Mouse (Mus musculus): ENCODE results near the gene Gfi1b.

Gene Gfi1b

DNA sequence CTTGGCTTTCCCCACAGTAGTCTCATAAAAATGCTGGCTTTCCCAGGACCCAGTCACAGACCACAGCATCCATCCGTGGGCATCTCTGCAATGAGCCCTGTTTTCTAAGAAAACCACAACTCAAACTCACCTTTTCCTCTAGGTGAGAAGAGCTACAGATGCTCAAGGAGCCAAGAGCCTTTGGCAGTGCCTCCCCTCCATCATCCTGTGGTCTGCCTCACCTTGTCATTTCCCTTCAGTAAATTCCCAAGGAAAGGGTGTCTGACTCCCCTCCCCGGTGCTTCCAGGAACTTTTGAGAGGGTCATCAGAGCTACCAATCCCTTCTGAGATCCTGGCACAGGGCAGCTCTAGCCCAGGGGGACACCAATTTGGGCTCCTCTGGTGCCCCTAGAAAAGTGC is 671 bp downstream of the Gfi1b start:
- DNase-seq: no peak

GRCm38 (mm10) chr2:28620522-28620921 is 1.3 kb downstream of the Gfi1b start:
- no peak for DNase-seq

DNA sequence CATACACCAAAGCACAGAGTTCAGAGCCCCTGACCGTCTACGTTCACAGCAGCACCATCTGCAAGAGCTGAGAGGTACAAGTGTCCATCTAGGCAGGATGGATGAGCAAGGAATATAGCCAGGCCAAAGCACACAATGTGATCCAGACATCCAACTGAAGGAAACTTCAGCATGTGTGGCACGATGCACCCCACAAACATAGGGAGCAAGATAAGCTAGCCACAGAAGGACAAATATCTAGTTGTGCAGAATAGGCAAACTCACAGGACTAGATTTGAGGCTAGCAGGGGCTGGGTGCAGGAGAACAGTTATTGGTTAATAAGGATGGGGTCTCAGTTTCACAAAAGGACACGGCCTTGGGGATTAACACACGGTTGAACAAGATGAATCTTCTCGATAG is 2.4 kb downstream of the Gfi1b start:
- DNase-seq: no peak

DNA sequence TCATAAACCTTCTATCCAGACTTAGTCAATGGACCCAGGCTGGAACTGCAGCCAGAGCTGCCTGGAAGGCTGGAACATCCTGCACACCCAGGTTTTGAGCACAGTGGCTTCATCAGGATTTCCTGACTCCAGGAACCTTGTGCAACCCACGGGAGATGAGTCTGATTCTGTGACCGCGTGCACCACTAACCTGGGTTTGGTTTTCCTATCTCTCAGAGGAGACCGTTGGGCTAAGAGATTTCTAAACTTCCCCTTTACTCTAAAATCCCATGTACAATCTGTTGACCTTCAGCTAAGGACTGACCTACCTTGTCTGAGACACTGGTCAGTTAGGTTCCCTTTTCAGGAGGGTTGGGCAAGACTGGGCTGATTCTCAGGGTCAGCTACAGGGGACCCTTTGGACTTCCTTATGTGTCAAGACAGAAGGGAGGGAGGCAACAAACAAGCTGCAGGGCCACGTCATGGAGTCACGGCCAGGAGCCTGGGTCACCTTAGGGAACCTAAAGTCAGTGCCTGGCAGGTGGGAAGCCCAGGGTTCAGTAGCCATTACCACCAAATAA is 2.9 kb downstream of the Gfi1b start:
- no peak for DNase-seq

DNA sequence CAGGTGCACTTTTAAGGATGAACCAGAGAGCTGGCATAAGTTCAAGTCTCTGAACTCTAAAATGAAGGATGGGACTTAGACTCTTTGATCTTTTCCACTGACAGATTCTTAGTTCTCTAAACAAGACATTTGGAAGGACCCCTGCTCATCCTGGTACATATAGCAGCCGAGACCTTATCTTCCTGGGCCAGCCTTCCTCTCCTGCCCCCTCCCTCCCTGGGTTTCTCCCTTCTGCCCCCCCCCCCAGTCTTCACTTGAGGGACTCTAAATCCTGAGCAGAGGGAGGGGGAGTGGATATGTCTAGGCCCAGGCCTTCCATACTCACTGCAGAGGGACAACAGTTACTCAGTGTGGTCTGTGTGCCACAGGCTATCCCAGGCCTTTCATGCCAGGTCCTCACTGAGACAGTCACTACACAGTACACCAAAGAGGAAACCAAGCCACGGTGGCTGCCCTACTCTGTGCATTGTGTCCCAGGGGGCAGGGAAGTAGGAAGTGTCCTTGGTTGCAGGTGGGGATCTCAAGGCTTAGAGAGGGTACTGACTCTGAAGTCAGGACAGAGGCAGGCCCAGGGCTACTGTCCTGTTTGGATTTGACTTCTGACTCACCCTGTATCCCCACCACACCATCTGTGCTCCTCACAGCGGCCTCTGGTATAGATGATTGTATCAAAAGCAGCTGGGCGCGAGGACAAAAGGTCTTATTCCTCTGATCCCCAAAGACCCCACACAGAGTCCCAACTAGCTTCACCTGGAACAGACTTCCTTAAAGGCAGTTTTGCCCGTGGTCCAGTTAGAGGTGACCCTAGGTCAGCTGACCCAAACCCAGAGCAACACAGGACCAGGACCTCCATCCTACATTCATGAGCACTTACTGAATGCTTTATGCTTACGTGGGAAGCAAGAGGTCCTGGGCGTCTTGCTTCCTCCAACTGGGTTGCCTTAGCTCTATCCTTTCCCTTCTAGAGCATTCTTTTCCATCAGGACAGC is 4.0 kb downstream of the Gfi1b start:
- DNase-seq: no peak

GRCm38 (mm10) chr2:28616874-28617273 is 4.9 kb downstream of the Gfi1b start:
- DNase-seq: no peak

DNA sequence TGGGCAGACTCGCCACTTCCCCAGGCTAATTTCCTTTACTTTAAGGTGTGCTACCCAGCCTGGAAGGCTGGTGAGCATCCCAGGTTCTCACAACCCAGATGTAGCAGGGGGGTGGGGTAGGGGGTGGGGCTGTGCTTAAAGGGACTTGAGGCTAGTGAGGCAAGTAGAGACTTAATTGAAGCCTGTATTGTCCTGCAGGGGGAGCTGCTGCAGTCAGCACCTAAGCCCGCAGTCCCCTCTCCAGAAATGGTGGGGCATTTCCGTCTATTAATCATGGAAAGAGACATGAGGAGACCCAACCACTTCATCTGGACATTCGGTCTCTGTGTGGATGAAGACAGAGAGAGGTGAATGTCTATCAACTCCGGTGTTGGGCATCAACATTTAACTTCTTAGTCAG is 5.4 kb downstream of the Gfi1b start:
- DNase-seq: peak in 1 of 2 experiments; percentile 42

- DNase-seq: no peak
Observed at GRCm38 (mm10) chr2:28613599-28613998, 8.2 kb downstream of the Gfi1b start.

DNA sequence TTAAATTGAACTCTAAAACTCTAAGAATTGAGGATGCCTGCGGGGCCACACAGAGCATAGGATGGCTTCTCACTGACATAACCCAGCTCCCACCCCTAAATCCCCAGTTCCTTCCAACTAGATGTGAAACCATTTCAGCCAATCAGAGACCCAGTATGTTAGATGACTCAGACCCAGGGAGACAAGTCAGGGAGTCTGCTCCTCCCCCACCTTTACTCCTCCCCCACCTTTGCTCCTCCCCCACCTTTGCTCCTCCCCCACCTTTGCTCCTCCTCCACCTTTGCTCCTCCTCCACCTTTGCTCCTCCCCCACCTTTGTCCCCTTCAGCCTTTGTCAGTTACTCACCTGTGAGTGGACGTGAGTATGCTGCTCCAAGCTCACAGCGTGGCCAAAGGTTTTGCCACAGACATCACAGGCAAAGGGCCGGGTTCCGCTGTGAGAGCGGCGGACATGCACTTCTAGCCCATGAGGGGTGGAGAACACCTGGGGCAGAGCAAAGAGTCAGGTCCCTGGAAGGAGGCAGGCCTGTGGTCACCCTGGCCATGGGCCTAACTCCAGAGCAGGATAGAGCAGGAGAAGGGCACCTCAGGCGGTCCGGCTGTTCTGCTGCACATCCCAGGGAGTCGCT is 9.2 kb downstream of the Gfi1b start:
- no peak for DNase-seq

DNA sequence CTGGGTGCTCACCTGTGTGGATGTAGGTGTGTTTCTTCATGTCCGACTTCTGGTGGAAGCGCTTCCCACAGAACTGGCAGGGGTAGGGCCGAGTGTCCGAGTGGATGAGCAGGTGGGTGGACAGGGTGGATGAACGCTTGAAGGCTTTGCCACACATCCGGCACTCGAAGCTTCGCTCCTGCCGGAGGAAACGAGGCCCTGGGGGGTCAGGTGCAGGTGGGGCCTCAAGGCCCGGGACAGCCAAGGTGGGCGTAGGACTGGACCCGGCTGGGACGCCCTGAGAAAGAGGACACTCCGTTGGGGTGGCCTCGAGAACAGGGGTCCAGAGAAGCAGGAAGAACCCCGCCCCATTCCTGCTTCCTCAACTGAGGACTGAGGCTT is 10.4 kb downstream of the Gfi1b start:
- DNase-seq: no peak

GRCm38 (mm10) chr2:28610716-28611406 is 10.9 kb downstream of the Gfi1b start:
- DNase-seq: no peak

DNA sequence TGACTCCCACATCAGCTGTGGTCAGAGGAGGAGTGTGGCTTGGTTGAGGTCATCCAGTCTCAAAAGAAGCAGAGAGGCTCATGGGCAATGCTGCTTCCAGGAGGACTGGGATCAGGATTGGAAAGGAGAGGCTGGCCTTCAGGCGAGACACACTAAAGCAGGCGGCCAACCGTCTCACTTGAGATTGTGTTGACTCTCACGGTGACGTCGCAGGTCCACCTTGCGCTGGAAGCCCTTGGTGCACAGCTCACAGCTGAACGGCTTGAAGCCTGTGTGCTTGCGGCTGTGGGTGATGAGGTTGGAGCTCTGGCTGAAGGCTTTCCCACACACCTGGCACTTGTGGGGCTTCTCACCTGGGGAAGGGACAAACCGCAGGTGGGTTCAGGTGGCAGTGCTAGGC is 11.9 kb downstream of the Gfi1b start:
- no peak for DNase-seq

DNA sequence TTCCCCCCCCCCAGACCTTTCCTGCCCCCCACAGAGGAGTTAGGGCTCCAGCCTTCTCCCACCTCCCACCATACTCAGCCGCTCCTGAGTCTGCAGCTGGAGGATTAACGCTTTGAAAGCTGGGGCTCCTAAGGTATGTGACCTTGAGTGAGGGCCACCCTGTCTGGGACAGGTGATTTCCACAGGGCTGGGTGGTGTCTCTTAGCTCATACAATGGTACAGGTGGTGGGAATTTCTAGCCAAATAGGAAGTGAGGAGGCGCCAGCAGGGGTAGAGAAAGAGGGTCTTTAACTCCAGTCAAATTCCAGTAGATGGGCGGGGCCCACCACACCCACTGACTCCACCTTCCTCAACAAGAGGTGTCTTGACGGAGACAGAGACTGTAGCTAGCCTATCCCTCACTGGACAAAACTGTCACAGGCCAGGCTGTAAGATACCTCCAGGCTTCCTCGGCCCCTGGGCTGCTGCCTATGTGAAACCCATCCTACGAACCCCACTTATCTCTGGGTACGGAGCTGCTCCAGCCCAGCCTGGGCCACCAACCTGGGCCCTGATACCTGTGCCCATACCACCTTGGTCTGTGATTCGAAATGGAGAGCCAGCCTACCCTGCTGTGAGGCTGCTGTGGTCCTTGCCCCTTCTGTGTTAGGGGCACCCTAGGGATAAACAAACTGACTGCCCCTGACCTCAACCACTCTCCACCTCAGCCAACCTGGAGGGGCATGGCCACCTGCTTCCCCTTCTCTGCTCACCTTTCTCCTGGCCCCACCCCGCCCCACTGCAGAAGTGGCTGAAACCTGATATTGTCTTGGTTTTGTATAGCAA is 14.2 kb downstream of the Gfi1b start:
- no peak for DNase-seq

DNA sequence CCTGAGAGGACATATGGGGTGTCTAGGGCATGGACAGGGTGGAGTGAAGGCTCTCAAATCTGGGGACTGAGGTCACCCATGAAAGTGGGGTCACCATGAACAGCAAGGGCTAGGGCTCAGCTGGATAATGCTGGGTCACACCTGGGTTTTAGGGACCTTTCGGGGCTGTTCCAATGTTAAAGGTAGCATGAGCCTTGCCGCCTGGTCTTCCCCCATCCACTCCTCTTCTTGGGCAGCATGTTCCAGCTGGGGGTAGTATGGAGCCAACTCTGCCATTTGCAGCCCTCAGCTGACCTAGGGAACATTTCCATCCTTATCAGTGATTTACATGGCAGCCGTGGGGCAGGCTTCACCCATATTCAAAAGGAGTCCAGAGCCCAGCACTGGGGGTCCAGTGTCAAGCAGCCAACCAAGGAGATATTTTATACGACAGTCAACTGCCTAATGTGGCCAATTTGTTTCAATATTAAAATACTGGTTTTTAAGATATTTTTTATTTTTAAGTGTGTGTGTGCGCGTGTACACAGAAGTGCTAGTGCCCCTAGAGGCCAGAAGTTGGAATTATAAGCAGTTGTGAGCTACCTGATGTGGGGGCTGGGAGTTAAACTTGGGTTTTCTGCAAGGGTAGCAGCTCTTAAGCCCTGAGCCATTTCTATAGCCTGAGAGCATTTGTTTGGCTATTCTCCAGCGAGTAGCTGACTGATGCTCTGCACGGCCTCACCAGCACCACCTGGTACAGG is 15.0 kb downstream of the Gfi1b start:
- no peak for DNase-seq

GRCm38 (mm10) chr2:28605789-28606541 is 15.8 kb downstream of the Gfi1b start:
- DNase-seq: no peak

- DNase-seq: no peak
Observed at GRCm38 (mm10) chr2:28603542-28603941, 18.2 kb downstream of the Gfi1b start.

- DNase-seq: no peak
Observed at GRCm38 (mm10) chr2:28601720-28602590, 19.8 kb downstream of the Gfi1b start.

- no peak for DNase-seq
Observed at GRCm38 (mm10) chr2:28599569-28599900, 22.2 kb downstream of the Gfi1b start.

DNA sequence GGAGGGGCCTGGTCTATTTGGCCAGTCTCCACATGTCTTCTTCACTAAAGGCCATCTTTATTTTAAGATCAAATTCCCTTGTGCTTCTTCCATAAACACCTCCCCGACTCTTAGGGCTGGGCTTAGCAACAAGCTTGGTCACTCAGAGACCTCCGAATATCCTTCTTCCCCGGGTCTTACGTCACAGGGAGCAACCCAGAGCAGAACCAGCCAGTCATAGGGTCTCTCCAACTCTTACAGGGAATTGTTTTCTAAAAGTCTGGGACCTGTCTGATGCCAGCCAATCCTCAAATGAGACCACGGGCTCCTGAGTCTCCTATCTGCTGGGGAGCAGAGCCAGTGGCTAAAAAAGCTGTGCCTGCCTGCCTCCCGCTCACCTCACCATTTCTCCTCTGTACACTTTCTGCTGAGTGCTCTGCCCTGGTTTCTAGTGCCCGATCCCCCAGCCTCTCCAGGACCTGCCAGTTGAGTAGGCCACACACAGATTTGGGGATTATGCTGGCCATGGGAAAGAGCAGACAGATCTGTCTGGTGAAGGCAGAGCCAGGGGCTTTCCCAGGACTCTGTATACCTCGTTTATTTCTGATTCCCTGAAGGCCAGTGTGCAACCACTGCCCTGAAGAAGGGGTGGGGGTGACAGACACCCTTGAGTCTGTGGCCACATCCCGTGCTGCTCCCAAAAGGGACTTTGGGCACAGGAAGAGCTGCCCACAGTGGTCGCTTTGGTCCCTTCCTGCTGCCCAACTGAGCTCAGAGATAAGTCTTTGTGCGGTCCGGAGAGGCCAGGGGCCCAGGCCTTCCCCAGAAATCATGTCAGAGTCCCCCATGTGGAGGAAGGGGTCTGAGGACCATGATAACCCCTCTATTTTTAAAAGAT is 22.9 kb downstream of the Gfi1b start:
- DNase-seq: no peak
